Mouse (Mus musculus) kidney, adult 8-10 months (tissue): ENCODE data around the gene Ino80d.

ENCODE experiments used
- DNase-seq, 2 experiments: peaks; one replicate each; pipeline ENCODE4 v3.0.0; 2022

Ino80d gene

DNA sequence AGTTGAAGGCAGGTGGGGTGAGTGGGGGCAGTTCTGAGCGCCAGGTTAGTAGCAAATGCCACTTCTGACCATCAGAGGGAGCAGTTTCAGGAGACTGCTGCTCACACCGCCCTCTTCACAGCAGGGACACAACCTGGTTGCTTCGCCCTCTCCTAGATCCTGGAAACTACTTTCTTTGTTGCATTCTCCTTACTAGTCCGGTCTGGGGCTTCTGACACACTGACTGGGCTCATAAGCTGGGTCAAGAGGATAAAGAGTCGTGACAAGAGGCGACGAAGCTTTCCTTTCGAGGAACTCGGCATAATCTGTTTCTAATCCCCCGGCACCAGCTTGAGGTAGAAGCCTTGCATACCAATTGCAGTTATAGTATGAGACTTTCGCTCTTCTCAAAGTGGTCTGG is 129.9 kb downstream of the Ino80d start:
- peak; percentile 32 to 60 for DNase-seq

DNA sequence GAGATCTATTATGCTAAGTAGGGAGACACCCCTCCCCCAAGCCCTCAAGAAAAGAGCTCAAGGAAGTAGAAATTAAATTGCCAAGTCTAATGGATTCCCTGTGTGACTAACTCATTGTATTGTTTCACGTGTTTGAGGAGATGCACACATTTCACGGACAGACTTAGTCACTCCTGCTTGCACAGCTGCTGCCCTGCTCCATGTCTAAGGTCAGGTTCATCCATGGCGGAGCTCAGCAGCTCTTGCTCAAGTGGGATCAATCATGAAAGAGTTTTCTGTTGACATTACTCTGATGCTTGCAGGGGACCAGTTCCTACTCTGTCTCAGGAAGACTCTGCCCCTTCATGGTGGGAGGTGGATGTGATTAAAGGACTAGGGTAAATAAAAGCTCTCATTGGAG is 137.7 kb downstream of the Ino80d start:
- no peak for DNase-seq

DNA sequence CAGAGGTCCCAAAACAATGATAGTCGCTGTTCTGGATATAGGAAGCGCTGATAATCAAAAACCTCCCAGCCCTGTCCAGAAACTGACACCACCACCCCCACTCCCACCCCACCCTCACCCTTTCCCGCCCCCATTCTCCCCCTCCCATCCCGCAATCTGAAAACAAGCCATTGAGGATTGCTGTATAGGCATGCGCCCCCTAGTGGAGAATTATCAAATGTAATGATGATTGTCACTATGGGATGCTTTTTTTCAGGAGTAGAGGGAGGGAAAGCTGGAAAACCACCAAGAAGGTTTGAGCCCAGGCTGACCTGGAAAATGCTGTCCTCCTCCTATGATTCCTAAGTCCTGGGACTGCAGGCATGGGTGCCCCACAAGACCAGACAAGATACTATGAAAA is 147.6 kb downstream of the Ino80d start:
- DNase-seq, result no peak

DNA sequence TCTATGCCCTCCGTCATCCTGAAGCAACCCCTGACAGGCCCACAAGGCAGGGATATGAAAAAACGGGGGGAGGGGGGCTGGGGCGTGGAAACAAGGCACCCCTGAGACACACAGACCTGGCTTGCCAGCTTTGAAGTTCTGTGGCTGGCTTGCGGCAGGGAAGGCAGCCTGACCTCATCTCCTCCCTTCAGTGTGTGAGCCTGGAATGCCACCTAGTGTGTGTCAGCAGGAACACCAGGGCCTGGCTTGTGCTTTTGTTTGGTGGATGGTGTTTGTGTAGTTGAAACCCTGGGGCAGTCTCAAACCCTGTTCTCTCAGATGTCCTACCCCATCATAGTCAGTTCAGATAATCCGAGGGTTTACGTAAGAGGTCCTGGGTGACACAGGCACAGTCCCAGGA is 150.2 kb downstream of the Ino80d start:
- peak; percentile 27 to 47 for DNase-seq

DNA sequence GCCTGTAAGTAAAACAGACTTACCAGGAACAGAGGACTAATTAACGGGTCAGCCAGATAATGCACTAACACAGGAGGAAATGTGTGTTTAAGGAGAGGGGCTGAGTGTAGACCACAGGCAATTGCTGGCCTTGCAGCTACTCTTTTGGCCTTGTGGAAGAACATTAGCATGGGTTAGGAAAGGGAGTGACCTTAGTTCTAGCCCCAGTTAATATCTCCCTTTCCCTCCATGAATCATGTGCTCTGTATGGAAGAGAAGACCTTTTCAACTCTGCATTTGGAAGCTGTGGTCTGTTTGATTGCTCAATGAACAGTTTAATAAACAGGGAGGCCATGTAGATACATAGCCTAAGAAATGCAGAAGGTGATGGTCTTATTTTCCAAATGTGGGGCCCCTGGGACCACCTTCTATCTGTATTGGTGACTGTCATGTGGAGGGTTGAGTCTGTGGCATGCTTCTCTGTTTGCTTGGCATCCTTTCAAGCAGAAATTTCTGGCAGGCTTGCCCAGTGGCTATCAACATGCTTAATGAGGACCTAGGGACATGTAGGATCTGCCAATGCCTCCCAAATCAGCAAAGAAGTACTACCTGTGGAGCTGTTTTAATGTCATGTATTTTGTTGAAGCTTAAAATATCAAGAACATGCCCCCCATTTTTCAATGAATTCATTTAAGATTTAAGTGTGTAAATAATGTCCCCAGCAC is 157.4 kb downstream of the Ino80d start:
- no peak for DNase-seq

DNA sequence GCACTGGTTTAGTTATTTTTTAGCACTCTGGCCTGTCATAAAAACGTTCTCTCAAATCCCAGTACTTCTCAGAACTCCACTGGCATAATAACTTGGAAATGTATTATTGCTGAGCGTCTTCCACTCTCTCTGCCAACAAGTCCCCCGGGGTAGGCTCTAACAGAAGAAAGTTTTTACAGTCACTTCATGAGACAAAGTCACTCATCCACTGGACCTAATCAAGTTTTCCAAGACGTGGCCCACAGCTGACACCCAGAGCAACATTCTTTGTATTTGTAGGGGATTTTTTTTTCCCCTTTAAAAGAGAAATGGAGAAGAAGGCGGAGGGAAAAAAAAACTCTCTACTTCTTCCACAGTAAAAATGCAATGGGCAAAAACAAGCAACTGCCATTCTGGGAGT is 157.9 kb downstream of the Ino80d start:
- DNase-seq, result no peak

DNA sequence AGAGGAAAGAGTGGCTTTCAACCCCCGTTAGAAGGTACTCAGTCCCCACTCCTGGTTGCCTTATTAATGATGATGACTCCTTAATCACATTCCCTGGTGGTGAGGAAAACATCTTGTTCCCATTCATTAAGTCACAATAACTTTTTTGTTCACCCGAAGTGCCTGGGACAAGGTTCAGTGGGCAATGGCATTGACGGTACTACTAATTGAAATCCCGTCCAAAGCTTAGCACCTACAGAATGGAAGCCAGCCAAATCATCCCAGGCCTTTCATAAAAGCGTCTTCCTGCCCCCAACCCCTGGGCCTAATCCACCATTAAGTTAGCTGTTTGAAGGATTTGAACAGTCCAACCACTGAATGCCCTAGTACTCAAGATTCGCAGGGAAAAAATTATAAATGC is 159.1 kb downstream of the Ino80d start:
- DNase-seq, result no peak

DNA sequence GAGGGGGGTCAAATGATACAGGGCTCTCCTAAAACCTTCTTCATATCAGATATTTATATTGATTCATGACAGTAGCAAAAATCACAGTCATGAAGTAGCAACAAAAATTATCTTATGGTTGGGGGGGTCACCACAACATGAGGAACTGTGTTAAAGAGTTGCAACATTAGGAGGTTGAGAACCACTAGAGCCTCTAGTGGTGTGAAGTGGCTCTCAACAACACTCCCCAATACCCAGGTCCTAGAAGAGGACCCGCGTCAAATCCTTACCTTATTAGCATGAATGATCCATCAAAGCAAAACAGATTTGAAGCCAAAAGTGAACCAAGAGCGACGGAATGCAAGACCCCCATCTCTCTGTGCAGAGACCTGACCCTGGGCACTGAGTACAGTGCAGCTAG is 161.4 kb downstream of the Ino80d start:
- no peak for DNase-seq

DNA sequence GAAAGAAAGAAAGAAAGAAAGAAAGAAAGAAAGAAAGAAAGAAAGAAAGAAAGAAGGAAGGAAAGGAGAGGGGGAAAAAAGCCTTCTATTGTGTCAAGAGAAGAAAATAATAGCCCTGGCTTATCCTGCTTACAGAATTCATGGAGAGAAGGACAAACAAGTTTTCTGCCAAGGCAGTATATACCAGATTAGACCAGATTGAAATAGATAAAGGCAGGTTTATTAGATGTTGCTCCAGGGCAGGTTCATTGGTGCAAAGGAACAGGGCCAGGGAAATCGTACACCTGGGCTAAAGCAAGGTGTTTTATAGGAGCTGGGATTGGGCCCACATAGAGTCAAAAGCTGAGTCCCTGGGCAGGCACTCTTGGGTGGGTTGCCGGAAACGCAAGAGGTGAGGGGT is 162.1 kb downstream of the Ino80d start:
- no peak for DNase-seq

DNA sequence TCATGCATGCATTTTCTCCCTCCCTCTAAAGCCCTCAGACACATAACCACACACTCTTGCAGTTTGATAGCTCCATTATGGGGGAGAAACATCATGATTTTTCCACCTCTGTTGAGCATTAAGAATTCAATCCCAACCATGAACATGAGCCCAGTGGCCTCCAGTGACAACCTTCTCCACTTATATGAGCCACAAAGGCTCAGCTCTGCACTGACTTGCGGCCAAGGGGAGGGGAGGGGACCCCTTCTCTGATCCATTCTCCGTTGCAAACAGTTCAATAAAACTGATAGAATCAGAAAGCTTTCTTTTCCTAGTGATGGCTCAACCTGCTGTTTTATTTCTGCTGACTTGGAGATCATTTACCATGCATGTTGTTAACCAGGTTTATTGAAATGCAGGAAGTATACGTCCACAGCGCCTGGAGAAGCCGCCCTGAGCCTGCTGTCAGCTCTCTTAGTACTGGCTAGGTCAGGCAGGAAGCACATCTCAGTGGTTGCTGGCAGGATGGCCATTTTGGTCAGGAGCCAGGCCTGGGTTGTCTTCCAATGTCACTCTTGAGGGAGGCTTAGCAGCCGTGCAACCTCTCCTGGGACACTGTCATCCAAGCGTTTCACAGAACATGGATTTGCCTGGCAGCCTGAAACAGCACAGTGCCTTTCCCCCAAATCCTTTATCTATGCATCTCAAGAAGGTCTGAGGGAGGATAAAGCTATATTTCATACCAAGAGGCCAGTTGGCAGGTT is 163.2 kb downstream of the Ino80d start:
- peak; percentile 27 to 32 for DNase-seq

DNA sequence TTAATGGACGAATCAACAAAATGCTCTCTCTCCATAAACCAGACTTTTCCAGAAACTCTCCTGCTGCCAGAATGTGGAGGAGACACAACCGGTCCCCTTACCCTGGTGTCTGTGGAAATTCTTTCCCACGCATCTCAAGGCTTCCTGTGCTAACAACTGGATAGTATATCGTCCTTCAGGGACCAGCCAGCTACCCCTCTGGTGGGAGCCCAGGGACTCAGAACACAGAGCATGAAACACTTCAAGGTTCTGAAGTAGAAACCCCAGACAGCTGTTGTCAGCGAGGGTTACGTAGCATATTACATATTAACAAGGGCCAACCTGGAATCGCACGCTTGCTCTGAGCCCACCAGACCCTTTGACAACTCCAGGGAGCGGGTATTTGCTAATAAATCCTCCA is 163.9 kb downstream of the Ino80d start:
- DNase-seq, result no peak

DNA sequence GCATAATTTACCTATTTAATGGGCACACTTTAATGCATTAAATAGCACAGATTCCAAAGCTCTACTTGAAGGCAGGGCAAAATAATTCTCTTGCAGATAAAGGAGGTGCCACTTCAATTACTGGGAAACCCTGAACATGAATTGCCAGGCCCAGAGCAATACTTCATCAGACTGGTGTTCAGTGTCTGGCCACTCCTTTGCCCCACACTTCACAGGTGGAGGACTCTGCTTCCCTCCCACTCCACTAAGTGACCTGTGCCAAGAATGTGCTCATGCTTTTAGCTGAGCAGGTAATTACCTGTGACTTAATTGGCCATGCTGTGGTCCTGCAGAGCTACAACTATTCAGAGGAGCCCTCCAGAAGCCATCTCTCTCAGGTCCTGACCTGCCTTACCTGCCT is 166.7 kb downstream of the Ino80d start:
- DNase-seq, result peak; percentile 8

DNA sequence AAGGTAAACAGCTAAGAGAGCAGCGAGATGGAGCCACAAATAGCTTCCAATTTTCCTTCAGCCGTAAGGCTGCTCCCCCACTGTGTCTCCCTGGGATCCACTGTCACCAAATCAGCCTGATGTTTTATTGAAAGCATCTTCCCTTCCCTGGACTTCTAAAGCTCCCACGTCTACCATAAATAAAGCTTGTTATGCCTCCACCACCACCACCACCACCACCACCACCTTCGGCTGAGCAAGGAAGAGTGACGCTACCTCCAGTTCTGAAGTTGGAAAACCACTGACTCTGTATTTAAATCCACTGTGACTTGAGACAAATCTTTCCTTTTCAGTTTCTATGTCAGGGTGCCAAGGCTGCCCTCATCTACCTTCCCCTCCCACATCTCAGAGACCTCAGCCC is 167.5 kb downstream of the Ino80d start:
- no peak for DNase-seq

DNA sequence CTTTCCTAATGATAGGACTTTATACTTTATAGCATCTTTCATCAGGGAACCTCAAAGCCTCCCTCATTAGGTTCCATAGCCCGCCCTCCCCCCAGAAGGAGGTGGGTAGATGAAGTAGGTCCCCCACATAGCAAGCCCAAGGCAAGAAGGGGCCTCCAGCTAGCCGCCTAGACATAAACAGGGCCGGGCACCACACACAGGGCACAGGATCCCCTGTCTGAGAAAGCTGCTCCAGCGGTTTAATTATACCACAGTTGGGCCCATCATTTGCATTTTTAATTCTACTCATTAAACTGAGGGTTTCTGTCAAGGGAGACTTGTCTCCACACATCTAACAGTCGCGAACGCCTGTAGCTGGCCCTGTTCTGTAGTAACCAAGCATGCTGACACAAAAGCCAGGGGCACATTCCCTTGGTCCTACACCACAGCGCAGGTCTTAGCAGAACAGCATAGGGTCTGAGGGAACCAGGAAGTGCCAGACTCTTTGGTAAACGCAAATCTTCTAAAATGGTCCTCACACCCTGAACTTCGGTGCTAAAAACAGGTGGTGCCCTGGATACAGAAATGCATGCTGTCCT is 179.6 kb downstream of the Ino80d start:
- no peak for DNase-seq

DNA sequence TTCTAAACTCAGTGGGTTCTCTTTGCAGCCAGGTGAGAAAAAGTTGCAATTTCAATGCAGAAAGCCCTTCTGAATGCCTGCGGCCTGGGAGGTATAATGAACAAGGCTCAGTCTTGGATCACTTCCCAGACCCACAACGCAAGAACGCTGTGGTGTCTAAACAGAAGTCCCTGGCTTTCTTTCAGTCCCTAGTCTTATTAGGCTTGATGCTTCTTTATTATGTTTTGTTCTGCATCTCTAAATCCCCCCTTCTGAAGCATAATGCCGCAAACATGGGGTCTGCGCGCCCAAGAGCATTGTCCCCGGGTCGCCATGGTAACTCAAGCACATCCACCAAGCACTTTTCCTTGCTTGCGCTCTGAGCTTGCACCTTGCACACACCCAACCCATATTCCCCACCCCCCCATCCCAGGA is 180.4 kb downstream of the Ino80d start:
- DNase-seq, result peak in 1 of 2 experiments; percentile 15

DNA sequence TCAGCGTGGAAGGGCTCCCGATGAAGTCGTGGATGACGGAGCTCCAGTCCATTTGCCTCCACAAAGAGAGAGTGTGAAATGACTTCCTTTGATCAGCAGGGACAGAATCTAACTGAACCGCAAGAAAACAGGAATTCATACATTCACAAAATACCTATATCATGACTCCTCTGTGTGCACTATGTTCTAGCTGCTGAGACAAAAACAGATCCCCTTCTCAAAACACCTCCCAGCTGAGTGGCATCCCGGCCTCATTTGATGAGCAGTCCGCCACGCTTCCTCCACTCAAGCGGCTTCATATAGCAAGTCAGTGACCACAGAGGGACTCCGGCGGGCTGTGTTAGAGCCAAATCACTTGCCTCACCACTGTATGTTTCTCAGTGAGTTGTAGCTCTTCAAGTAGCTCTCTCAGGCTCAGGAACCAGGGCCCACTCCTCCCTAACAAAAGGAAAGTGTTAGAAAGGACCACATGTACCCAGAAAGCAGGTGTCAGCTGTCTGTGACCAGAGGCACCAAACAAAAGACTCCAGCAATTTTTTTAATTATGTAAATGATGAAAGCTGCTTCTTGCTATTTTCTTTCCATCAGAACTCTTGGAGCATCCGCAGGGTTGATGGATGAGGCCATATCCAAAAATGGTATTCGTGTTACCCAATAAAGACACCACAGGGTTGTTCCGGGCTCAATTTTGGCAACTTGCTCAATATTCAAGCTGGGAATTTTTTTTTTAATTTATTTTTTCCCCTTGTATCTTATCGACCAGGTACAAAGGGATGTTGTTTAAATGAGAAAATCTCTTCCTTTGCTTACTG is 181.0 kb downstream of the Ino80d start:
- no peak for DNase-seq

DNA sequence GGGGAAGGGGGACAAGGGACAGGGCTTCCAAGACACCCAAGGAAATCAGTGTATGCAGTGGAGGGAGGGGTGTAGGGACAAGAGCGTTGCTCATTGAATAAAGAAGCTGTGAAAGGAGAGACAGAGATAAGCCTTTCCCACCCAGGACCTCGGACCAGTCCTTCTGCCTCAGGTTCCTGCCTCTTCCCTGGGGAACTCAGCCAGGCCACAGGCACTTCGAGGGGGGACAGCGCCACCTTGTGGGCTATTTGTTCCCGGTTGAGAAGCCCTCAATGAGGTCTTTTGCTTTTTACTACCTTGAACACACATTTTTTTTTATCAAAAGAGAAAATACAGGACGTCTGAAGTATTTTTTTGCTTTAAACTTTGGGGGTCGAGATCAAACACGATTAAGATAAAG is 185.0 kb downstream of the Ino80d start:
- DNase-seq, result peak; percentile 59 to 86

DNA sequence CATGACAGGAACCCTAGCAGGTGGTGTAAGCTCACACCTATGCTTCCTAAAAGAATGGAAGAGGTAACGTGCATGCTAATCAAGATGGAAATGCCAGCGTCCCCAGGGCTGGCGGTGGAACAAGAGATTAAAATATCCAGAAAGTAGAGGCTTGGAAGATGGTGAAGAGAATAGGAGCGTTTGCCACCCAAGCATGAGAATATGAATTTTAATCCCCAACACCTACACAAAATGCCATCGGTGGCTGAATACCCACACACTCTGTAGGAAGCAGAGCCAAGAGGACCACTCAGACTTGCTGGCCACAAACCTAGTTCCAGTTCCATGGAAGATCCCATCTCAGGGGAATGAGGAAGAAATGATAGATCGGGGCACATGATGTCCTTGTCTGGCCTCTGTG is 195.2 kb downstream of the Ino80d start:
- no peak for DNase-seq

DNA sequence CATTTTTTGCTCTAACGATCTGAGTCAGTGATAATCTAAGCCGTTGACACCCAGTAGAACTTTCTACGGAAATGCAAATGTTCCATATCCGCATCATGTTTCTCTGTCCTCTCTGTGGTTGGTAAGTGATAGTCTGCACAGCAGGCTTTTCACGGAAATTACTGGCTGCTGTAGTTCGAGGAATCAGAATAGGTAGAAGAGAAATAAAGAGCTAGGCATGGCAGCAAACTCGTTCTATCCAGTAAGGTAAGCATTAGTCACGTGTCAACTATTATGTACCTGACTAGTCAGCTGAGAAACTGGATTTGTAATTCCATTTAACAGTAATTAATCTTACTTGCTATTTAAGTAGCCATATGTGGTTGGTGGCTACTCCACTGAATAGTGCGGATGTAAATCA is 197.9 kb downstream of the Ino80d start:
- no peak for DNase-seq

DNA sequence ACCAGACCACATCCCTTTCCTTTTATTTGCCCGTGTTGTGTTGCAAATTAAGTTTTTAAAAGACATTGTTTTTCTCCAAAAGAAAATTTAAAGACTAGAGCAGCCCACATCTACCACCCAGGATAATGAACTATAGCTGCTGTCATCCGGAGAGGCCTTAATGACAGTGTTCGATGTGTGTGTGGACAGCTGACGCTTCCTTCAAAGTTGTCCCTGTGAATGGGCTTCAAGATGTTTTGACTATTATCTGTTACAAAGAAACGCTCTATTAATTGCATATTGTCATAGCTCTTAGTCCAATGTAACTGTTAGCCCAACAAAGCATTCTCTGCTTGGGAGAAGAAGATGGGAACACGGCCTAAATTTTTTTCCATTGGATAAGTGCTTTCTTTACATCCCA is 200.0 kb downstream of the Ino80d start:
- DNase-seq, result no peak

DNA sequence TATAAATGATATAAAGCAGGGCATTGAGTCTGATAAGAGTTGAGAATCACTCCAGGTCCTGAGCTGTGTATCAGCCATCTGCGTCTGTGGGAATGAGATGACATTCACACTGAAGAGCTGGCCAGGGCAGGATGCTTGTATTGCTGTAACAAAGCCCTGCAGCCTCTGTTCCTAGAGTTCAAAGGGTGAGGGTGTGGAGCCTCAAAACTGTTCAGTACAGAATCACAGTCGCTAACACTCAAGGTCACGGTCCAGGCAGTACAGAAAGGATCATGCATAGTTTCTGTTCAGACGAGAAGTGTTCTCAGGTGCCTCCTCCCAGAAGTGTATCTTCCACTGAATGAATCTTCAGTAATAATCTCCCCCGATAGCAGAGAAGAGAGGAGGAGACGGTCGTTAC is 203.0 kb downstream of the Ino80d start:
- DNase-seq, result no peak

DNA sequence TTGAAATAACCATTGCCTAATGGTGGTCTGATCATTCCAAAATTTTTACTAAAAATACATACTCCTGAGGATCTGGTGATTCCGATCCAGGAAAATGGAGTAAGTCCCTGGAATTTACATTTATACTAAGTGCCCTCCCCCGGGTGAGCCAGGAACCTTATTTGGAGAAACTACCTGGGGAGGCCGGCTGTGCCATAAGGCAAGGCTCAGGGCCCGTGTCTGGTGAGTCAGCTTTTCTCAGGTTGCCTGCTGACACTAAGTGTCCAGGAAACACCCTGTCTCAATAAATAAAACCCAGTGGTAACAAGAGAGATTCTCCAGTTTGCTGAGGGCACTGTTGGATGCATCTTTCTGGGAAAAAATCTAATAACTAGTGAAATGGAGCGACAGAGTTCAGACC is 205.3 kb downstream of the Ino80d start:
- DNase-seq, result no peak

DNA sequence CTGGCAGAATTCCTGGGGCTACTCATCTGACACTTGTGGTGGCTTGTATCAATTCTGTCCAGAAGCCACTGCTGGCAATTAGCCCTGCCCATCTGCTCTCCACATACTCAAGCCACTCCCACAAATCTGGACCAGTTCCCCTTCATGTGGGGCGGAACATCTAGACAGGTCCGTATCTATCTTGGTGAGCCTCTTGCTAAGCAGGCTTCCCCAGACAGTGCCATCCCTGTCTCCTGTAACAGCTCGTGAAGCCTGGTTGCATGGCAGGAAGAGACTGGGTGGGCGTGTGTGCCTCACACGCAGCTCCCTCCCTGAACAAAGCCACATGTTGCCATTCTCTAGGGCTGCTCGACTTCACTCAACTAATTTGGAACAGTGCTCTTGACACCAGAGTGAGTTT is 206.0 kb downstream of the Ino80d start:
- DNase-seq, result no peak
